Mouse (Mus musculus) right cerebral cortex, postnatal 36 days (tissue): Measurements from ENCODE around the gene Arpc5.

ENCODE experiments used
- DNase-seq, 2 experiments: peaks; one replicate each; pipeline ENCODE4 v3.0.0; 2022; ENCODE audit warnings: low spot score in 2 of 2, mixed read lengths in 1 of 2

Arpc5 gene

DNA sequence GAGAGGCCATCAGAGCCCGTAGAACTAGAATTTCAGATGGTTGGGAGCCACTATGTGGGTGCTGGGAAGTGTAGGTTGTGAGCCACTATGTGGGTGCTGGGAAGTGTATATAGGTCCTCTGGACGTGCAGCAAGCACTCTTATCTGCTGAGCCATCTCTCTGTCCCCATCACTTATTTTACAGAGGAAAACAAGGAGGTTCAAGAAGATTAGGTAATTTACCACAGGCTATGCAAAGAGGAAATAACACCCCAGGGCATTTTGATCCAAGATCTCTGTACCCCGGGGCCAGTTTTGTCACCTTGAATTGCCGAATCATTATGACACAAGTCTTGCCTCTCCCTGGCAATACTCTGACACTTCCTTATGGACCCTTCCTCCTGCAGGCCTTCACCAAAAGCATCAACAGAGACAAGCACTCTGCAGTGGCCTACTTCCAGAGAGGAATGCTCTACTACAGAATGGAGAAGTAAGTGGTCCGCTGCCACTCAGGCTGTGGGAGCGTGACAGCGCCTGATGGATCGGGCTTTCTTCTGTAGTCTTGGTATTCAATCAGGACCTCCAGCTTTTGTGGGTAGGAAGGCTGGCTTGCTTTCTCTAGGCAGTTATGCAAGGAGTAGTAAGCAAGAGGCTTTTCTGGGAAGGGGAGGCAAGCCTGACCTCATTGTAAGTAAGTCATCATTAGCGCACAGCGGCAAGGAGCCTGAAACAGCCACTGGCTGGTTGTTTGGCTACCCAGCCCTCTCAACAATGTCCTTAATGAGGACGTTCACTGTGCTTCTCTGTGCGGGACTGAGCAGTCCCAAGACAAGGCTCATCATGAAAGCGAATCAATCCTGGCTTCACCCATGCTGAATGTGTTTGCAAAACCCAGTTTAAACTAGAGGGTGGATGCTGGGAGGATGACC is 44.4 kb downstream of the Arpc5 start:
- no peak for DNase-seq

GRCm38 (mm10) chr1:152815265-152815701 is 48.9 kb downstream of the Arpc5 start:
- no peak for DNase-seq

GRCm38 (mm10) chr1:152817027-152817769 is 50.9 kb downstream of the Arpc5 start:
- DNase-seq, result no peak

DNA sequence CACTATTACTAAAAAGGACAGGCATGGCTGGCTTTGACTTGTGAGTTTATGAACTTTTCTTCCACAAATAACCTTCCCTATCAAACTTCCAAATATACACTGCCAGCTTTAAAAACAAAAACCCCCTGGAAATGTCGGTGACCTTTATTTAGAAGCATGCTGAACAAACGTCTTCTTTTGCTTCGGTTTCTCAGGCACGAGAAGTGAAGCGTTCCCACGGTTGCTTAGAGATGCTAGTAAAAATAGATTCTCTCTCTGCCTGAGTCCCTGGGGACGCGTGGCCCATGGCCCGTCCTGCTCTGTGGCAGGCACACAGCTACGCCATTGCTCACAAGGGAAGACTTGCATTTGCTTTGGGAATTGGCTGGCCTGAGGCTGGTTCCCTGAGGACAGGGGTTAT is 51.5 kb downstream of the Arpc5 start:
- no peak for DNase-seq

GRCm38 (mm10) chr1:152819558-152819957 is 53.2 kb downstream of the Arpc5 start:
- no peak for DNase-seq

- DNase-seq, result no peak
These were observed 54.8 kb downstream of the Arpc5 start for GRCm38 (mm10) chr1:152820911-152821695.

GRCm38 (mm10) chr1:152821746-152822145 is 55.4 kb downstream of the Arpc5 start:
- DNase-seq, result no peak

DNA sequence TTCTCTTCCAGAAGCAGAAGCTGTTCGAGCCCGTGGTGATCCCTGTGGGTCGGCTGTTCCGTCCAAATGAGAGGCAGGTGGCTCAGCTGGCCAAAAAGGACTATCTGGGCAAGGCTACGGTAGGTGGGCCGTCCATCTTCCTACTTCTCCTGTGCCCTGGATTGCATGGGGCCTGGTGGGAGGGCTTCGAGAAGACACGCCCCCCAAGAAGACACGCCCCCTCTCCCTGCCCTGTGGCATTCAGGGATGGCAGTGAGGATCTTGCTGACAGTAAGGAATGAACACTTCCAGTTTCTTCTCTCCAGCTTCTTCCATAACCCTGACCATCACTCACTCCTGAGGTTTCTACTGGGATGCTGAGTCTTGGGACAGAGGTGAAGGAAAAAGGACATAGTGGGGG is 57.9 kb downstream of the Arpc5 start:
- no peak for DNase-seq
